Mouse (Mus musculus) embryonic stem cell, embryonic (primary cell): ENCODE measurements around the gene Stim1.

ENCODE experiments used
- CTCF ChIA-PET, 4 experiments: fragments of 300-600 bp in 2 of 4; fragments of 350-600 bp in 2 of 4; sonication (Branson Sonifier 250); formaldehyde crosslinking; loops; one replicate each; lab custom pipeline; 2022; ENCODE audit warnings: inconsistent platforms in 2 of 4; lab: Charles Lee
- POLR2A ChIA-PET, 4 experiments: fragments of 300-600 bp in 2 of 4; fragments of 350-600 bp in 2 of 4; sonication (Branson Sonifier 250); formaldehyde crosslinking; loops; one replicate each; lab custom pipeline; 2022; ENCODE audit warnings: antibody characterized with exemption in 4 of 4, inconsistent platforms in 1 of 4; lab: Charles Lee

Stim1 gene

GRCm38 (mm10) chr7:102267601-102268394 is at the start of gene Stim1:
Stim1 (plus strand) TSS chr7:102267806.
- CTCF ChIA-PET = interaction anchor here (0.6 to 3.1 kb wide), 20 partner anchors 9 to 594 kb away, joined by 3 to 22 read pairs (median 5); no protein-coding TSS in a partner anchor
- POLR2A ChIA-PET = interaction anchor here in 3 of 4 experiments (0.5 to 3.5 kb wide), 28 partner anchors 9 to 210 kb away, joined by 3 to 32 read pairs (median 4); partner anchors contain the start of genes Nup98 (in 1 of the 3) and Pgap2 (in 1 of the 3)

GRCm38 (mm10) chr7:102221899-102222298 is 45.7 kb upstream of the Stim1 start:
- POLR2A ChIA-PET = interaction anchor here in 3 of 4 experiments (0.6 to 4.7 kb wide), 24 partner anchors 9 to 379 kb away, joined by 3 to 54 read pairs (median 6); partner anchors contain the start of genes Nup98 (in 3 of the 3) and Pgap2 (in 3 of the 3)
- CTCF ChIA-PET = interaction anchor here in 3 of 4 experiments (0.6 to 1.5 kb wide), 14 partner anchors 11 to 1226 kb away, joined by 3 to 16 read pairs (median 4); partner anchors contain the start of genes Clpb (in 1 of the 3), Nup98 (in 1 of the 3), Pgap2 (in 1 of the 3) and Trim21 (in 1 of the 3)

DNA sequence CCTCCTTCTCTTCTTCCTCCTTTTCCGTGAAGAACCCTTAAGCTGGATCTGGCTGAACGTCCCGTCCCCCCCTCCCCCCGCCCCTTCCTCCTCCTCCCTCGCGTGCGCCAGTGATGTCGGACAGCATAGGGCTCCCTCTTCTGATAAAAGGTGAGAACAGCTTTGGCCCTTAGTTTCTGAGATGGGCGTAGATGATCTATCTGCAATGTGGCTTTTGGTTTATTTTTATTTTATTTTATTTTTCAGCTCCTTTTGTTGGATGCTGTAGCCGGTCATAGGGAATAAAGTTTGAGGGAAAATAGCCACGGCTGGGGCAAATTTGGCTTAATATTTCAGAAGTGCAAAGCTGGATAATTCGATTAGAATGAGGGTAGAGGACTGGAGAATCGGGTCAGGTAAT is 45.3 kb upstream of the Stim1 start:
- CTCF ChIA-PET = interaction anchor here in 3 of 4 experiments (0.6 to 1.5 kb wide), 18 partner anchors 12 to 1226 kb away, joined by 3 to 16 read pairs (median 3); partner anchors contain the start of genes Clpb (in 1 of the 3), Nup98 (in 1 of the 3), Pgap2 (in 1 of the 3) and Trim21 (in 1 of the 3)
- POLR2A ChIA-PET = interaction anchor here in 3 of 4 experiments (0.6 to 4.7 kb wide), 22 partner anchors 9 to 262 kb away, joined by 3 to 54 read pairs (median 8); partner anchors contain the start of genes Nup98 (in 3 of the 3) and Pgap2 (in 3 of the 3)

DNA sequence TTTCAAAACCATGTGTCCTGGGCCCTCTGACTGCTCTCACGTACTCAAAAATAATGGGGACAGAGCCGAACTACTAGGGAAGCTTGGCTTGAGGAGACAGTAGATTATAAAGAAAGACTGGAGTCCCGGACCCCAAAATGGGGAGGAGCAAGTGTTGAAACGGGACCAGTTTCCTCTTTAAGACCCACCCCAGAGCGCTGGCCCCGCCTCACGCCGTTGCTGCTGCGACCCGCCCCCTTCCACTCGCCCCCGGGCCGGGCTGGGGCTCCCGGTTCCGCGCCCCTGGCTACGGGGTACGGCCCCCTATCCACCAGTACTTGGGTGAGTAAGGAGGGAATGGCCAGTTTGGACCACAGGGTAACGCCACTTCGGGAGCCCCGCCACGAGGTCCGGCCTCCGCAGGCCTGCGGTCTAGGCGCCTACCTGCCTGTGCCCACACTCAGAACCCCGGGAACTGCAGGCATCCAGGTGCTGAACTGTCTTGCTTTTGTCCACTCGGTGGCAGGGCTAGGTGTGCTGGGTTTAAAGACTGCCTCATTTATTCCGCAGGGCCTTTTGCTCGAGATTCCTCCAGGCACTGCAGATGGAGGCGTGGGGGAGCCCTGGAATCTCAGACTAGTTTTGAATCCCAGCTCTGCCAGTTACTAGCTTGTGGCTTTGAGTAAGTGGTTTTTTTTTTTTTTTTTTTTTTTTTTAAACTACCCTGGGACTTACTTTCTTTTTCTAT is 44.6 kb upstream of the Stim1 start:
- CTCF ChIA-PET = interaction anchor here in 3 of 4 experiments (0.6 to 1.5 kb wide), 17 partner anchors 12 to 573 kb away, joined by 3 to 16 read pairs (median 4); partner anchors contain the start of genes Nup98 (in 1 of the 3), Pgap2 (in 1 of the 3) and Trim21 (in 1 of the 3)
- POLR2A ChIA-PET = interaction anchor here (0.6 to 4.7 kb wide), 30 partner anchors 9 to 261 kb away, joined by 3 to 54 read pairs (median 5); partner anchors contain the start of genes Nup98 (in 3 of the 4) and Pgap2 (in 3 of the 4)

- ChIA-PET POLR2A (interaction anchor here in 3 of 4 experiments (0.6 to 4.7 kb wide), 23 partner anchors 8 to 191 kb away, joined by 3 to 54 read pairs (median 4); partner anchors contain the start of genes Nup98 (in 2 of the 3) and Pgap2 (in 2 of the 3)), CTCF (interaction anchor here in 2 of 4 experiments (0.7 to 1.0 kb wide), 3 partner anchors 14 to 574 kb away, joined by 3 to 4 read pairs (median 4); partner anchors contain the start of genes Nup98 (in 1 of the 2) and Pgap2 (in 1 of the 2))
Observed at GRCm38 (mm10) chr7:102223883-102224738, 43.5 kb upstream of the Stim1 start.

DNA sequence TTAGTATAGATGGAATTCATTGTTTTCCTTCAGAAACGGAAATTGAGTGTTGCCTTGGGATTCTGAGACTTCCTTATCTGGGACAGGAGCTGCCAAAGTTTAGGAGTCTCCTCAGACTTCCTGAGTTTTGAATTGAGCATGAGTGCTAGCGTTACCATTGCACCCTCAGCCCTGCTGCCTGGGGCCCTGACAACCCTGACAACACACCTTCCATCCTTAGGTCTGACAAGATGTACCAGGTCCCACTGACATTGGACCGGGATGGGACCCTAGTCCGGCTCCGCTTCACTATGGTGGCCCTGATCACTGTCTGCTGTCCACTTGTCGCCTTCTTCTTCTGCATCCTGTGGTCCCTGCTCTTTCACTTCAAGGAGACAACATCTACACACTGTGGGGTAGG is 41.6 kb upstream of the Stim1 start:
- ChIA-PET CTCF (interaction anchor here in 1 of 4 experiments (0.7 kb wide), 1 partner anchor 31 kb away, joined by 3 read pairs; no protein-coding TSS in a partner anchor), POLR2A (interaction anchor here in 3 of 4 experiments (0.9 to 3.9 kb wide), 4 partner anchors 13 to 23 kb away, joined by 4 to 16 read pairs (median 4); no protein-coding TSS in a partner anchor)

DNA sequence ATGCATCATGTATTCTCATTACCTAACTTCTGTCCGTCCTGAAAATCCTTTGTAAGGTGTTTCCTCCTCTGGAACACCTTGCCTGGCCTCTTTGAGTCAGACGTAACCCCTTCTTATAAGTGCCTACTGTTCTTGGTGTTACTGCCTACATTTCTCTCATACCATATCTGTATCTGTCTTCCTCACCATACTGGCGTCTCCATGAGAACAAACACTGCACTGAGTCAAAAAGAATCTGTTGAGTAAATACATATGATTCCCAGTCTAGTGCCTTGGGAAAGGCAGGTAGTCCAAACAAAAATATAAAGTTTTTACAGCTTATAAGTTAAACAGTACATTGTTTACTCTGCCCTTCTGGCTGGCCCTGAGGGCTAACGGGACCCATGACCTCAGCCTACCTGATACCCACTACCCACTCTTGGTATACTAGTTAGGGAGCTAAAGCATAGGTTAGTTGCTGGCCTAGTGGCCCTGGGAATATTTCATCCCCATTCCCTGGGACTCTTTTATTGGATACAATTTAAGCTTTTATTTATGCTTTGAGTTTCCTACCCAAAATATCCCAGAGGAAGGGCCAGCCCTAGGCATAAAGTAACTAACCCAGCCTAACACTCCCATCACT is 39.4 kb upstream of the Stim1 start:
- ChIA-PET CTCF (interaction anchor here in 1 of 4 experiments (0.6 kb wide), 1 partner anchor 23 kb away, joined by 3 read pairs; no protein-coding TSS in a partner anchor), POLR2A (interaction anchor here in 2 of 4 experiments (0.7 to 2.2 kb wide), 9 partner anchors 10 to 194 kb away, joined by 3 to 11 read pairs (median 4); partner anchors contain the start of genes Nup98 (in 1 of the 2) and Pgap2 (in 1 of the 2))

DNA sequence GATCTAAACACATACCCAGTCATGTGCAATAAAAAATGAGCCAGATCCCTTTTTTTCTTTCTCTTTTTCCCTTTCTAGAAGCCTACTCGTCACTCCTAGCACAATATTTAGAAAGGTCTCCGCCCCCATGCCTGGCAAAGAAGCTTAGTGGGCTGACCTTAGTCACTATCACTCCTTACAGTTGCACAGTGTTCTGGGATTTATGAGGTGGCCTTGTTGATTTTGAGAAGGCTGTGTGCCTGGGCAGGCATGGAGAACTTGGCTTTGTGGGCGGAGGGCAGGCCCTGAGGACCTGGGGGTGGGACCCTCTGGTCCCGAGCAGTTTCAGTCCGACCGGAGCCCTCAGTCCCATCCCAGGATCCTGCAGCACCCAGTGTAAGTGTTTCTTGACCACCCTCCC is 37.8 kb upstream of the Stim1 start:
- ChIA-PET POLR2A (interaction anchor here in 2 of 4 experiments (0.8 to 3.3 kb wide), 7 partner anchors 8 to 20 kb away, joined by 3 to 13 read pairs (median 5); partner anchors contain the start of genes Pgap2 (in 2 of the 2) and Nup98 (in 1 of the 2)), CTCF (no interaction called here)

- CTCF ChIA-PET = no interaction called here
Observed at GRCm38 (mm10) chr7:102233059-102233458, 34.5 kb upstream of the Stim1 start.

GRCm38 (mm10) chr7:102238686-102239286 is 28.8 kb upstream of the Stim1 start:
- POLR2A ChIA-PET = interaction anchor here in 2 of 4 experiments (0.7 to 3.1 kb wide), 12 partner anchors 8 to 188 kb away, joined by 3 to 16 read pairs (median 4); partner anchors contain the start of genes Nup98 (in 1 of the 2) and Pgap2 (in 1 of the 2)
- CTCF ChIA-PET = interaction anchor here in 2 of 4 experiments (0.6 to 1.0 kb wide), 3 partner anchors 11 to 19 kb away, joined by 3 read pairs; no protein-coding TSS in a partner anchor

More at GRCm38 (mm10) chr7:102233059-102233458, 34.5 kb upstream of the Stim1 start:
- POLR2A ChIA-PET = interaction anchor here in 2 of 4 experiments (0.6 to 2.2 kb wide), 5 partner anchors 10 to 193 kb away, joined by 3 to 8 read pairs (median 5); no protein-coding TSS in a partner anchor

- CTCF ChIA-PET = no interaction called here
- POLR2A ChIA-PET = interaction anchor here in 2 of 4 experiments (0.7 to 3.1 kb wide), 4 partner anchors 9 to 187 kb away, joined by 3 to 16 read pairs (median 9); no protein-coding TSS in a partner anchor
Observed at GRCm38 (mm10) chr7:102239591-102239990, 28.0 kb upstream of the Stim1 start.

DNA sequence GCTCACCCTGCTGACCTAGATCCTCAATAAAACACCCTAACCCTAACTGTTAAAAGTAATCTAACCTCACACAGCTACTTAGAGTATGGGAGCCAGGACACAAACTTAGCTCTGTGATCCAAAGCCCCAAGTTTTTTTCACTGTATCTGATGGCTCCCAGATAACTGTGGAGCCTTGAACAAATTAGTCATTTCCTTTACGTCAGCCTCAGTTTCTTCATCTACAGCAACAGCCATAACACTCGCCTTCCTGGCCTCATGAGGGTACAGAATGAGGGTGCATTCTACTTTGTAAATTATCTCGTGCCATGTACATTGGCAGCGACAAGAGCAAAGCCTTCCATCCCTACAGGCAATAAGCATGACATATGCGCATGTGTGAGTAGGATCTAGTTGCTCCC is 25.2 kb upstream of the Stim1 start:
- POLR2A ChIA-PET = interaction anchor here in 1 of 4 experiments (1.1 to 2.2 kb wide), 2 partner anchors 37 to 50 kb away, joined by 3 to 5 read pairs; no protein-coding TSS in a partner anchor
- CTCF ChIA-PET = interaction anchor here in 2 of 4 experiments (0.5 to 0.8 kb wide), 3 partner anchors 16 to 1300 kb away, joined by 3 to 13 read pairs (median 3); no protein-coding TSS in a partner anchor

- ChIA-PET POLR2A (interaction anchor here in 2 of 4 experiments (1.1 to 2.2 kb wide), 3 partner anchors 17 to 51 kb away, joined by 3 to 5 read pairs (median 4); no protein-coding TSS in a partner anchor), CTCF (interaction anchor here in 2 of 4 experiments (0.5 to 0.8 kb wide), 3 partner anchors 15 to 1301 kb away, joined by 3 to 13 read pairs (median 3); no protein-coding TSS in a partner anchor)
Observed at GRCm38 (mm10) chr7:102242917-102243316, 24.7 kb upstream of the Stim1 start.

DNA sequence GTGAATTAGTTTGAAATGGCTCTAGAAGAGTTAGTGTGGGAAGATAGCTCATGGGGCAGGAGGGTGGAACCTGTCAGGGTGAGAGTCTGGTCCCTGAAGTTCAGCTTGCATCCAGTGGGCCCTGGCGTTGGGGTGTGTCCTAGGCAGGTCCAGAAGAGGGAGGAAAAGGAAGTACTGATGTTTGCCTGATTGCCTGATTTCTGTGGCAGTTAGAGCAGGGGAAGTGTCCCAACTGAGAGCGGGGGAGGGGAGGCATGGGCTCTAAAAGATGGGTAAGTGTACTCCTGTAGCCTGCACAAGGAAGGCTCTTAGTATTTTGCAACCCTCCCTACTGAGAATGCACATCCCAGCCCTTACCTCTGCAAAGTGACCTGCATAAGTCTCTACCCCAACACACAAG is 23.7 kb upstream of the Stim1 start:
- POLR2A ChIA-PET = interaction anchor here in 2 of 4 experiments (0.5 to 2.2 kb wide), 7 partner anchors 8 to 164 kb away, joined by 3 to 5 read pairs (median 3); no protein-coding TSS in a partner anchor

More for the DNA sequence above, 23.7 kb upstream of the Stim1 start:
- CTCF ChIA-PET = interaction anchor here in 1 of 4 experiments (0.5 kb wide), 1 partner anchor 13 kb away, joined by 3 read pairs; no protein-coding TSS in a partner anchor
